Mouse (Mus musculus) left cerebral cortex, postnatal 36 days (tissue): ENCODE results near the gene Dtymk. TPM values are rescaled to one million over a fixed set of nuclear protein-coding genes. Genes with fewer than 3 reads are reported as not detected.
A peak's percentile ranks its signal among the peaks of the same experiment; 100 is the strongest.

Experiments
- DNase-seq, 2 experiments: peaks; one replicate each; pipeline ENCODE4 v3.0.0; 2021 to 2022; ENCODE audit warnings: low spot score in 2 of 2, mixed read lengths in 1 of 2
- intact Hi-C: fragments of 180-260 bp; cut with DNase I; formaldehyde crosslinking; loops from one replicate; pipeline ENCODE4 v1.15.1; 2025
- total RNA-seq, 2 experiments: library from RNA; stranded (reverse); gene quantifications; 2 replicates each; pipeline ENCODE4 v1.2.3; 2021

Gene Dtymk
- total RNA-seq, 2 experiments from 2014 or later = 47.7 to 50.3 TPM

- intact Hi-C loops = loop anchor here (1.0 to 2.0 kb wide), 3 partner anchors 46 to 276 kb away; partner anchors contain the start of genes Dtymk and Hdlbp
- DNase-seq = peak; percentile 93 to 95
Measured at GRCm38 (mm10) chr1:93754573-93755290, 47.0 kb downstream of the Dtymk start, which contains the start of gene Thap4. Thap4 (minus strand) TSS chr1:93754864.

- intact Hi-C loops = loop anchor here (1.0 to 2.0 kb wide), 3 partner anchors 47 to 276 kb away; partner anchors contain the start of genes Dtymk and Hdlbp
- DNase-seq = peak in 1 of 2 experiments; percentile 51
Measured at GRCm38 (mm10) chr1:93753911-93754572, 47.7 kb downstream of the Dtymk start.

GRCm38 (mm10) chr1:93751290-93751689, 50.4 kb downstream of the Dtymk start, which contains the start of gene Atg4b:
Atg4b (plus strand) TSS chr1:93751500.
- no peak for DNase-seq
- intact Hi-C loops = no loop called here

- no peak for DNase-seq
- intact Hi-C loops = no loop called here
Measured at GRCm38 (mm10) chr1:93748539-93748938, 53.2 kb downstream of the Dtymk start.

GRCm38 (mm10) chr1:93746179-93746578, 55.6 kb downstream of the Dtymk start:
- intact Hi-C loops = no loop called here
- no peak for DNase-seq

GRCm38 (mm10) chr1:93742910-93743309, 58.8 kb downstream of the Dtymk start:
- DNase-seq = no peak
- intact Hi-C loops = no loop called here

Other genes starting within 250 kb of the Dtymk start
- 100 to 1,000 TPM; 370 to 405 TPM for gene Stk25, start 143.3 kb downstream of the Dtymk start, total RNA-seq
- 10 to 100 TPM; 28.3 to 33.2 TPM for gene Bok, start 116.3 kb downstream of the Dtymk start, total RNA-seq
- 10 to 100 TPM; 75.4 to 88.1 TPM for gene Atg4b, start 50.4 kb downstream of the Dtymk start, total RNA-seq
- gene Thap4, start 47.1 kb downstream of the Dtymk start, total RNA-seq = 10 to 100 TPM; 36.0 to 39.0 TPM
- gene Ing5, start 2.0 kb upstream of the Dtymk start, total RNA-seq = 10 to 100 TPM; 11.0 to 12.2 TPM
- gene D2hgdh, start 23.0 kb upstream of the Dtymk start, total RNA-seq = 10 to 100 TPM; 12.7 to 15.3 TPM
- under 1 TPM; 0.12 to 0.16 TPM for gene Gal3st2, start 59.4 kb upstream of the Dtymk start, total RNA-seq
- gene Gal3st2b, start 116.4 kb upstream of the Dtymk start, total RNA-seq = under 1 TPM; 0.16 to 0.20 TPM
- under 1 TPM; 0.05 TPM for gene Gal3st2c, start 188.6 kb upstream of the Dtymk start, total RNA-seq
- 1 to 10 TPM; 8.8 to 9.6 TPM for gene Neu4, start 218.5 kb upstream of the Dtymk start, total RNA-seq